Mouse (Mus musculus): ENCODE measurements around the gene Irak4. TPM values are rescaled to one million over a fixed set of nuclear protein-coding genes. Genes with fewer than 3 reads are reported as not detected.

Gene Irak4
- polyA plus RNA-seq, 1 experiment from 2014 or later, result 3.1 TPM

- Histone ChIP-seq H3K36me3 (peaks cover 27% of the 10 kb centered on the region), H3K27me3 (ENCODE audit: insufficient read depth, poor library complexity, severe bottlenecking) (no peaks in the 10 kb centered on the region), H3K27ac (no peak overlapping the region), H3K9me3 (no peaks in the 10 kb centered on the region), H3K4me3 (no peak overlapping the region), H3K4me1 (replicated peaks) (no peaks in the 10 kb centered on the region)
- DNase-seq (ENCODE audit: low spot score), result no peak
- WGBS, result 92% methylated on average over 6 of the region's 6 CpGs
Observed at GRCm38 (mm10) chr15:94532956-94533355, 10.5 kb upstream of the Irak4 start.

- WGBS, result 94% methylated on average over 7 of the region's 7 CpGs
- H3K4me1 ChIP-seq (replicated peaks), result no peaks in the 10 kb centered on the region
- H3K4me3 ChIP-seq, result no peak overlapping the region
- no peak overlapping the region for H3K27ac ChIP-seq
- no peak for DNase-seq (ENCODE audit: low spot score)
- H3K27me3 ChIP-seq (ENCODE audit: insufficient read depth, poor library complexity, severe bottlenecking), result no peaks in the 10 kb centered on the region
- peaks cover 15% of the 10 kb centered on the region for H3K36me3 ChIP-seq
- no peaks in the 10 kb centered on the region for H3K9me3 ChIP-seq
Observed at GRCm38 (mm10) chr15:94535521-94535920, 7.9 kb upstream of the Irak4 start.

- H3K27ac ChIP-seq, result no peak overlapping the region
- peaks cover 4% of the 10 kb centered on the region; the same call in 1 of the 2 replicates for H3K36me3 ChIP-seq
- peaks cover 8% of the 10 kb centered on the region for H3K4me1 ChIP-seq (replicated peaks)
- 93% methylated on average over 3 of the region's 3 CpGs for WGBS
- no peaks in the 10 kb centered on the region for H3K9me3 ChIP-seq
- H3K27me3 ChIP-seq (ENCODE audit: insufficient read depth, poor library complexity, severe bottlenecking), result no peaks in the 10 kb centered on the region
- H3K4me3 ChIP-seq, result no peak overlapping the region
- DNase-seq (ENCODE audit: low spot score), result no peak
Observed at GRCm38 (mm10) chr15:94539296-94539695, 4.1 kb upstream of the Irak4 start.

- H3K4me3 ChIP-seq, result peak overlapping the region; percentile 70
- no peaks in the 10 kb centered on the region for H3K27me3 ChIP-seq (ENCODE audit: insufficient read depth, poor library complexity, severe bottlenecking)
- peaks cover 4% of the 10 kb centered on the region; the same call in 1 of the 2 replicates for H3K36me3 ChIP-seq
- WGBS, result 12% methylated on average over 22 of the region's 22 CpGs
- H3K9me3 ChIP-seq, result no peaks in the 10 kb centered on the region
- no peak for DNase-seq (ENCODE audit: low spot score)
- H3K27ac ChIP-seq, result peak overlapping the region; percentile 91
- peaks cover 8% of the 10 kb centered on the region for H3K4me1 ChIP-seq (replicated peaks)
Observed at GRCm38 (mm10) chr15:94542567-94543408, 655 bp upstream of the Irak4 start.

GRCm38 (mm10) chr15:94544052-94544636 is 701 bp downstream of the Irak4 start:
- no peaks in the 10 kb centered on the region for H3K27me3 ChIP-seq (ENCODE audit: insufficient read depth, poor library complexity, severe bottlenecking)
- no peaks in the 10 kb centered on the region for H3K36me3 ChIP-seq
- peaks cover 8% of the 10 kb centered on the region for H3K4me1 ChIP-seq (replicated peaks)
- no peaks in the 10 kb centered on the region for H3K9me3 ChIP-seq
- H3K4me3 ChIP-seq, result peak overlapping the region; percentile 70
- no peak for DNase-seq (ENCODE audit: low spot score)
- H3K27ac ChIP-seq, result peak overlapping the region; percentile 91
- 45% methylated on average over 9 of the region's 9 CpGs for WGBS

- WGBS, result 88% methylated on average over 4 of the region's 4 CpGs
- H3K27me3 ChIP-seq (ENCODE audit: insufficient read depth, poor library complexity, severe bottlenecking), result no peaks in the 10 kb centered on the region
- H3K4me1 ChIP-seq (replicated peaks), result peaks cover 8% of the 10 kb centered on the region
- no peak overlapping the region for H3K4me3 ChIP-seq
- H3K36me3 ChIP-seq, result no peaks in the 10 kb centered on the region
- H3K27ac ChIP-seq, result no peak overlapping the region
- no peak for DNase-seq (ENCODE audit: low spot score)
- H3K9me3 ChIP-seq, result peaks cover 2% of the 10 kb centered on the region; the same call in 1 of the 2 replicates
Observed at GRCm38 (mm10) chr15:94544844-94545243, 1.4 kb downstream of the Irak4 start.

GRCm38 (mm10) chr15:94553536-94553935 is 10.1 kb downstream of the Irak4 start:
- H3K4me1 ChIP-seq (replicated peaks), result no peaks in the 10 kb centered on the region
- no peak overlapping the region for H3K4me3 ChIP-seq
- H3K36me3 ChIP-seq, result no peaks in the 10 kb centered on the region
- DNase-seq (ENCODE audit: low spot score), result no peak
- H3K27ac ChIP-seq, result no peak overlapping the region
- 95% methylated on average over 9 of the region's 9 CpGs for WGBS
- peaks cover 9% of the 10 kb centered on the region; the same call in 1 of the 2 replicates for H3K9me3 ChIP-seq
- H3K27me3 ChIP-seq (ENCODE audit: insufficient read depth, poor library complexity, severe bottlenecking), result no peaks in the 10 kb centered on the region

GRCm38 (mm10) chr15:94557442-94557841 is 14.0 kb downstream of the Irak4 start:
- Histone ChIP-seq H3K4me3 (no peak overlapping the region), H3K9me3 (no peaks in the 10 kb centered on the region), H3K27ac (no peak overlapping the region), H3K27me3 (ENCODE audit: insufficient read depth, poor library complexity, severe bottlenecking) (no peaks in the 10 kb centered on the region), H3K36me3 (no peaks in the 10 kb centered on the region), H3K4me1 (replicated peaks) (no peaks in the 10 kb centered on the region)
- DNase-seq (ENCODE audit: low spot score), result peak; percentile 82
- 27% methylated on average over 7 of the region's 7 CpGs for WGBS

- WGBS, result 86% methylated on average over 17 of the region's 17 CpGs
- no peaks in the 10 kb centered on the region for H3K27me3 ChIP-seq (ENCODE audit: insufficient read depth, poor library complexity, severe bottlenecking)
- no peak overlapping the region for H3K4me3 ChIP-seq
- DNase-seq (ENCODE audit: low spot score), result no peak
- H3K4me1 ChIP-seq (replicated peaks), result no peaks in the 10 kb centered on the region
- H3K36me3 ChIP-seq, result no peaks in the 10 kb centered on the region
- H3K9me3 ChIP-seq, result no peaks in the 10 kb centered on the region
- H3K27ac ChIP-seq, result no peak overlapping the region
Observed at GRCm38 (mm10) chr15:94558895-94559656, 15.6 kb downstream of the Irak4 start.

GRCm38 (mm10) chr15:94564909-94565308 is 21.5 kb downstream of the Irak4 start:
- H3K36me3 ChIP-seq, result no peaks in the 10 kb centered on the region
- H3K27ac ChIP-seq, result no peak overlapping the region
- no peaks in the 10 kb centered on the region for H3K9me3 ChIP-seq
- WGBS, result 85% methylated on average over 2 of the region's 2 CpGs
- no peak for DNase-seq (ENCODE audit: low spot score)
- no peaks in the 10 kb centered on the region for H3K4me1 ChIP-seq (replicated peaks)
- no peaks in the 10 kb centered on the region for H3K27me3 ChIP-seq (ENCODE audit: insufficient read depth, poor library complexity, severe bottlenecking)
- H3K4me3 ChIP-seq, result no peak overlapping the region

- no peak for DNase-seq (ENCODE audit: low spot score)
- H3K36me3 ChIP-seq, result no peaks in the 10 kb centered on the region
- H3K27me3 ChIP-seq (ENCODE audit: insufficient read depth, poor library complexity, severe bottlenecking), result no peaks in the 10 kb centered on the region
- 89% methylated on average over 9 of the region's 9 CpGs for WGBS
- H3K4me3 ChIP-seq, result no peak overlapping the region
- H3K27ac ChIP-seq, result no peak overlapping the region
- H3K9me3 ChIP-seq, result no peaks in the 10 kb centered on the region
- H3K4me1 ChIP-seq (replicated peaks), result no peaks in the 10 kb centered on the region
Observed at GRCm38 (mm10) chr15:94565854-94566253, 22.4 kb downstream of the Irak4 start.

- no peaks in the 10 kb centered on the region for H3K9me3 ChIP-seq
- H3K4me3 ChIP-seq, result no peak overlapping the region
- WGBS, result 90% methylated on average over 10 of the region's 10 CpGs
- H3K4me1 ChIP-seq (replicated peaks), result no peaks in the 10 kb centered on the region
- DNase-seq (ENCODE audit: low spot score), result no peak
- H3K27me3 ChIP-seq (ENCODE audit: insufficient read depth, poor library complexity, severe bottlenecking), result no peaks in the 10 kb centered on the region
- H3K27ac ChIP-seq, result no peak overlapping the region
- no peaks in the 10 kb centered on the region for H3K36me3 ChIP-seq
Observed at GRCm38 (mm10) chr15:94568496-94569182, 25.2 kb downstream of the Irak4 start.
